Mouse (Mus musculus) neural tube, embryonic 15.5 days (tissue): ENCODE results near the gene Dvl2. TPM values are rescaled to one million over a fixed set of nuclear protein-coding genes. Genes with fewer than 3 reads are reported as not detected.

Experiments used
- ATAC-seq: fragments of 200-750 bp; cut with Nextera tagmentation; 2 replicates; pipeline ENCODE4 v1.8.0; 2017; ENCODE audit warnings: mild to moderate bottlenecking, moderate TSS enrichment, moderate library complexity; ENCODE audit not compliant: low FRiP score
- H3K27ac ChIP-seq: fragments of 300-500 bp; sonication (generic); replicated peaks from 2 replicates; pipeline ENCODE4 v1.5.1; 2015; ENCODE audit warnings: mild to moderate bottlenecking, inconsistent platforms
- H3K27me3 ChIP-seq: fragments of 300-500 bp; sonication (generic); replicated peaks from 2 replicates; pipeline ENCODE4 v1.6.1; 2015; ENCODE audit warnings: inconsistent platforms
- H3K36me3 ChIP-seq: fragments of 300-500 bp; sonication (generic); 2 replicates; pipeline ENCODE4 v1.6.1; 2015; ENCODE audit warnings: inconsistent platforms
- H3K4me1 ChIP-seq: fragments of 300-500 bp; sonication (generic); 2 replicates; pipeline ENCODE4 v1.6.1; 2015; ENCODE audit warnings: inconsistent platforms
- H3K4me2 ChIP-seq: fragments of 300-500 bp; sonication (generic); 2 replicates; pipeline ENCODE4 v1.6.1; 2015; ENCODE audit warnings: inconsistent platforms, mild to moderate bottlenecking, moderate library complexity
- H3K4me3 ChIP-seq: fragments of 300-500 bp; sonication (generic); replicated peaks from 2 replicates; pipeline ENCODE4 v1.5.1; 2015; ENCODE audit warnings: mild to moderate bottlenecking, inconsistent platforms
- H3K9ac ChIP-seq: fragments of 300-500 bp; sonication (generic); replicated peaks from 2 replicates; pipeline ENCODE4 v1.6.1; 2015; ENCODE audit warnings: mild to moderate bottlenecking, inconsistent platforms
- H3K9me3 ChIP-seq: fragments of 300-500 bp; sonication (generic); replicated peaks from 2 replicates; pipeline ENCODE4 v1.6.1; 2016; ENCODE audit warnings: inconsistent platforms
- WGBS: fragments of 180-500 bp; shearing (Covaris S2); methylation state at CpG from one replicate; pipeline ENCODE4 v1.1.7; 2015; ENCODE audit warnings: mixed read lengths; 5-methylcytosine and 5-hydroxymethylcytosine counted together
- polyA plus RNA-seq: library from polyadenylated mRNA; unstranded; fragments of >200 nt; fragmentation: Nextera tagmentation; extraction: Ambion mirVana; gene quantifications from 2 replicates; pipeline ENCODE4 v1.2.1, GENCODE M21; 2015

Dvl2 gene
- polyA plus RNA-seq, 1 experiment from 2014 or later, result 22.6 TPM

DNA sequence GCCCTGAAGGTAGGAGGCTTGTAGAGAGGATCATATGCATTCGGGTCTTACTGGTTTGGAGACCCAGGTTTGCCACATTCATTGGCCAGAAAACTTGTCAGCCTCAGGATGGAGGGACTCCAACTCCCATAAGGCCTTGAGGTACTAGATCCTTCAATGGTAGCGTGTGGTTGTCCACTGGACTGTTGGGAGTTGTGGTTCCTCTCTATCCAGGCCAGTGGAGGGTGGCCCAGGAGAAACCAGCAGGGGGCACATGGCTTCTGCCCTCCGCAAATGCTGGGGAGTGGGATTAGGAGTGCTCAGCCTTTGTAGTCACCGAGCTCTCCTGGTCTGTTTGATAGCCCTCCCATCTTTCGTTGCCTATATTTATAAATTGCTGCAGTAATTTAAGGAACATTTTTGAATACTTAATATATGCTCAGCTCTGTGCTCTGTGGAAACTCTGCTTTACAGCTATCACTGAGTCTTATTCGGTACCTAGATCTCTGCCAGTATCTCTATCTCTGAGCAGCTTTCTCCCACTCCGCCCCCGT lies 20.4 kb downstream of the Dvl2 start:
- H3K4me1 ChIP-seq, result peaks cover 76% of the 10 kb centered on the region
- no peaks in the 10 kb centered on the region for H3K36me3 ChIP-seq
- peak overlapping the region; percentile 95 for H3K27ac ChIP-seq
- under 1% methylated on average over 8 of the region's 8 CpGs for WGBS
- H3K9me3 ChIP-seq, result no peaks in the 10 kb centered on the region
- H3K4me2 ChIP-seq, result peak overlapping the region; percentile 83
- ATAC-seq, result peak; percentile 73
- H3K9ac ChIP-seq, result peak overlapping the region; percentile 84
- H3K4me3 ChIP-seq, result peak overlapping the region; percentile 64
- H3K27me3 ChIP-seq, result no peaks in the 10 kb centered on the region

DNA sequence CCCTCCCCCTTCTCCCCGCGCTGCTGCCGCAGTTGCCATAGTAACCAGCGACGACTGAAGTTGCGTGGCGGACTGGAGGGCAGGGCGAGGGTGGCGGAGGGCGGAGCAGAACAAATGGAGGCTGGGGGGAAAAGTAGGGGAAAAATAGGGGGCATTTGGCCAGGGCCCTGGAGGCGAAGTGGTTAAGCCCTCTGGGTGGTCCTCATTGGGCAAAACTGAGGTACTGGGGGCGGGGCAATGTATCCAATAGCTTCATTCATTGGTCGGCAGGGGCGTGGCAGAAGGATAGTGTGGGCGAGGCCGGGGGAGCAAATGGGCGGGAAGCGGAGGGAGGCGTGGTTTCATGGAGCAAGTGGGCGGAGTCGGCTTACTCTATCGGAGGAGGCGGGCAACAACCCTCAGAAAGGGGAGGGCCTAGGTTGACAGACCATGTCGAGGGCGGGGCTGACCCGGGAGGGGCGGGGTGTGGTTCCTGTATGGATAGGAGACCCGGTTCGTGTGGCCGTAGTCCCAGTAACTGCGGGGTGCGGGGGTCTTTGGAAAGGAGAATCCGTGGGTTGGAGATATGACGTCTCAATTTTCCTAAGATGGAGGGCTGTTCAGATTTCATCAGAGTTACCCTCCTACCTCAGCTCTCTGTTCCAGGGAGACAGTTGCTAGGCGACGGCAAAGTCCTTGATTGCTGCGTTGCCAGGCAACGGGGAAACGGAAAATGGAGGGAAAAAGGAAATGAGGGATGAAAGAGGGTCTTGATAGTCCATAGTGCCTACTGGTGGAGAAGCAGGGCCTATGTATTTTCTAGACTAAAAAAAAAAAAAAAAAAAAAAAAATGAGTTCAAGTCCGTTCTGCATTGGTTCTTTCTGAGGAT lies 21.1 kb downstream of the Dvl2 start:
- H3K36me3 ChIP-seq, result no peaks in the 10 kb centered on the region
- peak overlapping the region; percentile 84 for H3K9ac ChIP-seq
- H3K4me2 ChIP-seq, result peak overlapping the region; percentile 83
- no peaks in the 10 kb centered on the region for H3K9me3 ChIP-seq
- under 1% methylated on average over 40 of the region's 40 CpGs for whole genome bisulfite sequencing
- H3K27ac ChIP-seq, result peak overlapping the region; percentile 95
- H3K4me3 ChIP-seq, result peak overlapping the region; percentile 64
- H3K4me1 ChIP-seq, result peaks cover 83% of the 10 kb centered on the region
- ATAC-seq, result peak; percentile 83
- no peaks in the 10 kb centered on the region for H3K27me3 ChIP-seq

GRCm38 (mm10) chr11:70023481-70024150 lies 23.2 kb downstream of the Dvl2 start:
- ATAC-seq, result no peak
- Histone ChIP-seq H3K36me3 (no peaks in the 10 kb centered on the region), H3K4me3 (peak overlapping the region; percentile 42), H3K27me3 (no peaks in the 10 kb centered on the region), H3K9me3 (no peaks in the 10 kb centered on the region), H3K9ac (peak overlapping the region; percentile 54), H3K27ac (peak overlapping the region; percentile 58; the same call in 1 of the 2 replicates), H3K4me1 (peaks cover 93% of the 10 kb centered on the region), H3K4me2 (peak overlapping the region; percentile 69)
- WGBS, result 5% methylated on average over 23 of the region's 29 CpGs

GRCm38 (mm10) chr11:70024151-70024514 lies 23.7 kb downstream of the Dvl2 start:
- Histone ChIP-seq H3K9ac (peak overlapping the region; percentile 54), H3K4me3 (peak overlapping the region; percentile 42), H3K9me3 (no peaks in the 10 kb centered on the region), H3K27ac (peak overlapping the region; percentile 58; the same call in 1 of the 2 replicates), H3K36me3 (no peaks in the 10 kb centered on the region), H3K4me1 (peaks cover 93% of the 10 kb centered on the region), H3K4me2 (peak overlapping the region; percentile 69), H3K27me3 (no peaks in the 10 kb centered on the region)
- WGBS, result 12% methylated on average over 6 of the region's 6 CpGs
- ATAC-seq, result no peak

- ATAC-seq, result no peak
These were observed 26.3 kb downstream of the Dvl2 start for GRCm38 (mm10) chr11:70026689-70027088.

GRCm38 (mm10) chr11:70027397-70027796 lies 27.0 kb downstream of the Dvl2 start:
- Histone ChIP-seq H3K4me3 (peak overlapping the region; percentile 30; the same call in 1 of the 2 replicates), H3K27me3 (no peaks in the 10 kb centered on the region), H3K9me3 (no peaks in the 10 kb centered on the region), H3K27ac (peak overlapping the region; percentile 96), H3K4me2 (peak overlapping the region; percentile 67), H3K4me1 (peaks cover 82% of the 10 kb centered on the region), H3K36me3 (peaks cover 21% of the 10 kb centered on the region), H3K9ac (peak overlapping the region; percentile 36)
- WGBS, result 42% methylated on average over 9 of the region's 9 CpGs
- ATAC-seq, result no peak

More at GRCm38 (mm10) chr11:70026689-70027088, 26.3 kb downstream of the Dvl2 start:
- Histone ChIP-seq H3K9me3 (no peaks in the 10 kb centered on the region), H3K27ac (peak overlapping the region; percentile 96), H3K9ac (peak overlapping the region; percentile 44; the same call in 1 of the 2 replicates), H3K27me3 (no peaks in the 10 kb centered on the region), H3K4me1 (peaks cover 89% of the 10 kb centered on the region), H3K36me3 (peaks cover 14% of the 10 kb centered on the region), H3K4me3 (peak overlapping the region; percentile 30), H3K4me2 (peak overlapping the region; percentile 67)
- WGBS, result 1% methylated on average over 19 of the region's 19 CpGs

- peak overlapping the region; percentile 96 for H3K27ac ChIP-seq
- no peaks in the 10 kb centered on the region for H3K27me3 ChIP-seq
- H3K4me2 ChIP-seq, result peak overlapping the region; percentile 67
- WGBS, result 20% methylated on average over 12 of the region's 12 CpGs
- H3K4me3 ChIP-seq, result peak overlapping the region; percentile 37
- peaks cover 33% of the 10 kb centered on the region for H3K36me3 ChIP-seq
- peak overlapping the region; percentile 46 for H3K9ac ChIP-seq
- ATAC-seq, result peak; percentile 26
- peaks cover 71% of the 10 kb centered on the region for H3K4me1 ChIP-seq
- H3K9me3 ChIP-seq, result no peaks in the 10 kb centered on the region
These were observed 28.2 kb downstream of the Dvl2 start for GRCm38 (mm10) chr11:70028401-70029129.

DNA sequence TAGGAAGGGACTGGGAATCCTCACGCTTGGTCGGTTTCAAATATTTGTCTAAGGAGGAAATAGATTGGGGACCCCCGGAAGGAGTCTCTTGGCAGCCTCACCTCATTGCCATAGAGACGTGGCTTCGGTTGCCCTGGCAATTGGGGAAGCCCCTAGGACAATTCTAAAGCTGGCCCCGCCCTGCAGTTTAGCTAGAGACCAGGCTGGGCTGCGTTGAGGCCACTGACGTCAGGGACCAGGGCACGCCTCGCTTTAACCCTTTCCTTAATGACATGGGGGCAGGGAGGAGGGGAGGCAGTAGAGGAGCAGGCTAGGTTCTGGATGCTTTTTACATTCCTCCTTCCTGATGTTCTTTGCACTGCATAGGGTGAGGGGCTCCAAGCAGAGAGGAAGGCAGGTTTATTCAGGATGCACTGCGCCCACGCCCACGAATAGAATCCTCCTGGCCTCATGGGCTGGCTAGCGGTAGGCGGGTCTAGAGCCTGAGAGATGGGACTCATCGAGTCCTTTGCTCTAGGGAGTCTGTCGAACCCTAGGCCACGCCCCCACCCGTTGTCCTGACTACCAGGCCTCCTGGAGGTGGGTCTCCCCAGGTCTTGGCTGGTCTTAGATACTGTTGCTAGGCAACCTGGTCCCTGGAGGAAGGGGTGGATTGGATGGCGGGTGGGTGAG lies 28.9 kb downstream of the Dvl2 start:
- Histone ChIP-seq H3K9me3 (no peaks in the 10 kb centered on the region), H3K36me3 (peaks cover 37% of the 10 kb centered on the region), H3K4me2 (peak overlapping the region; percentile 67), H3K4me1 (peaks cover 65% of the 10 kb centered on the region), H3K27me3 (no peaks in the 10 kb centered on the region), H3K9ac (peak overlapping the region; percentile 46), H3K27ac (peak overlapping the region; percentile 96), H3K4me3 (peak overlapping the region; percentile 37)
- ATAC-seq, result peak; percentile 91
- under 1% methylated on average over 20 of the region's 20 CpGs for WGBS

DNA sequence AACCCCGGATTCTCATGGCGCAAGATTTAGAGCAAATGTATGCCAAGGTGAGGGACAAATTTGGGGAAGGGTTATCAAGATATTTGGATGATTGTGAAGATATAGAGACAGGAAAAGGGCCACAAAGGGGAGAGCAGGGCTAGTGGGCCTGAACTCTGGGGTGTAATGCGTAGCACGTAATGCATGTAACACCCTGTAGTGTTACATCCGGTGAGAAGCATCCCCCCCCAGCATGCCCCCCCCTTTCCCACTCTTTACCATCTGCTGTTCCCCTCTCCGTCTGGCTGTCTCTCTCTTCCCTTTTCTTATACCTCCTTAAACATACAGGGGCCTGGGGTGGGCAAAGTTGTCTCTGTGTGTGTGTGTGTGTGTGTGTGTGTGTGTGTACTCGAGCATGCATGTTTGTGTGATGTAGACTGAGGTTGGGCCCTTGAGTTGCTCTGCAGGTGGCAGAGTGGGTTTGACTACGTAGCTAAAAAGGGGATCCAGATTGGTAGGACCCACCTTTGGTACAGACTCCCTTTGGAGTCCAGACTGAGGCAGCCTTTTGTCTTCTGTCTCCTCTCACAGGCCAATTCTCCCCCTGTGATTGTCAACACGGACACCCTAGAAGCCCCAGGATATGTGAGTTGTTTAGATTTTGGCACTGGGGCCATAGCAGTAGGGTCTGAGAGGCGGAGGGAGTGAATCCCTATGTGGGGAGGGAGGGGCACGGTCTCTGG lies 29.6 kb downstream of the Dvl2 start:
- peak overlapping the region; percentile 37 for H3K4me3 ChIP-seq
- no peaks in the 10 kb centered on the region for H3K9me3 ChIP-seq
- H3K27me3 ChIP-seq, result no peaks in the 10 kb centered on the region
- peaks cover 42% of the 10 kb centered on the region for H3K36me3 ChIP-seq
- ATAC-seq, result peak; percentile 49
- H3K4me2 ChIP-seq, result peak overlapping the region; percentile 67
- H3K27ac ChIP-seq, result peak overlapping the region; percentile 96
- H3K9ac ChIP-seq, result peak overlapping the region; percentile 46
- peaks cover 58% of the 10 kb centered on the region for H3K4me1 ChIP-seq
- WGBS, result 20% methylated on average over 11 of the region's 11 CpGs

DNA sequence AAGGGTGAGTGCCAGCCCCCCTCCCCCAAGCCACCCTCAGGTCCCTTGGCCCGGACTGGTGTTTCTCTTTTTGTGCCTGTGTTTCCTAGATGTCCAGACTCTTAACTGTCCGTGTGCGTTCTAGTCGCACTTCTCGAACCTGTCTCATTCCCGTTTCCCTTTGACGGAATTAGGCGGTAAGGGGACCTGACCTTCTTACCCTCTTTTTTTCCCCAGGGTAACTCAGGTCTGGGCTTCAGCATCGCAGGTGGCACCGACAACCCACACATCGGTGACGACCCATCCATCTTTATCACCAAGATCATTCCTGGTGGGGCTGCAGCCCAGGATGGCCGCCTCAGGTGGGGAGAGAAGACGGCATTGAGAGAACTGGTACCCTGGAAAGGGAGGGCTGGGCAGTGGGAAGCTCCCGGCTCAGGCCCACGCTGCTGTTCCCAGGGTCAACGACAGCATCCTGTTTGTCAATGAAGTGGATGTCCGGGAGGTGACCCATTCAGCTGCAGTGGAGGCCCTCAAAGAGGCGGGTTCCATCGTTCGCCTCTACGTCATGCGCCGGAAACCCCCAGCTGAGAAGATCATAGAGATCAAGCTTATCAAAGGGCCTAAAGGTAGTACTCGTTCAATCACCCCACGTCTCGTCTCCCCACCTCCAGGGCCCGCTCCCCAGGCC lies 30.4 kb downstream of the Dvl2 start:
- Histone ChIP-seq H3K36me3 (peaks cover 45% of the 10 kb centered on the region), H3K9ac (peak overlapping the region; percentile 46; the same call in 1 of the 2 replicates), H3K4me3 (peak overlapping the region; percentile 37; the same call in 1 of the 2 replicates), H3K4me1 (peaks cover 50% of the 10 kb centered on the region), H3K4me2 (peak overlapping the region; percentile 67), H3K27ac (peak overlapping the region; percentile 96), H3K27me3 (no peaks in the 10 kb centered on the region), H3K9me3 (no peaks in the 10 kb centered on the region)
- WGBS, result 88% methylated on average over 28 of the region's 28 CpGs
- no peak for ATAC-seq
